In the genomic region with DNA sequence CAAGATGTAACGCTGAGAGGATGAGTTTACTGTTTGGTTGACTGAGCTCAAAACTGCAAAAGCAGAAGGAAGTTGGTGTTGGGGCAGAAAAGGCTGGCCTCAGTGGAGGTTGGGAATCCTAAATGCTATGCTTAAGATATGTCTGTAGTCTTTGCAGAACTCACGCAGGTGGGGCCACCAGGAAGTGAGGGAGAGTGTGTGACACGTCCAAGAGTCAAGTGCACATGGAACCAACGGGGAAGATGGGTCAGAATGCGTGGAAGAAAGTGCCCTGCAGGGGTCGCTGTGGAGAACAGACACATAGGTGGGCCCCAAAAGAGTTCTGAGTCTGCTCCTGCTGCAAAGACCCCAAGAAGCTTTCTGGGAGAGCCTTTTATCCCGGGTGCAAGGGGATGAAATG, we compare ENCODE assay signal across 9 mouse cellular contexts.
DNase-seq lines count a peak whose midpoint lies in the region; ATAC-seq and TF ChIP-seq lines count a peak whose summit lies in the region.
"Had no signal": no experiment of that assay in that cellular context is flagged by ENCODE, and none has a peak within 500 bp of the region (broad histone marks: within the 10 kb centered on the region; RNA-seq: fewer than 3 reads in every experiment).

No protein-coding gene starts in this region.

- H3K9me3 ChIP-seq in forebrain, postnatal 0 days (ENCODE audit: low read length): no peaks in the 10 kb centered on the region
- H3K9me3 ChIP-seq: neural tube, embryonic 13.5 days had no signal

- no peak overlapping the region for H3K27ac ChIP-seq in heart, adult 2 months
- H3K27ac ChIP-seq in olfactory bulb, adult 2 months (ENCODE audit: insufficient read depth, low read depth, low read length): 0 out of 2 replicates have a peak overlapping the region, but pooled peaks have one; percentile 5
- no peak overlapping the region for H3K27ac ChIP-seq in forebrain, postnatal 0 days (ENCODE audit: low read depth, low read length)
- H3K27ac ChIP-seq: neural tube, embryonic 13.5 days had no signal

- H3K79me2 ChIP-seq in heart, adult 2 months (replicated peaks; ENCODE audit: control insufficient read depth, insufficient read depth, low read length): no peaks in the 10 kb centered on the region

- no peaks in the 10 kb centered on the region for H3K27me3 ChIP-seq in heart, adult 2 months (ENCODE audit: control insufficient read depth, insufficient read depth, low read length)
- H3K27me3 ChIP-seq in forebrain, postnatal 0 days (ENCODE audit: insufficient read depth, low read length): no peaks in the 10 kb centered on the region
- H3K27me3 ChIP-seq: neural tube, embryonic 13.5 days had no signal

- ATAC-seq in forebrain, postnatal 0 days: no peak

- no peak overlapping the region for H3K4me2 ChIP-seq in forebrain, postnatal 0 days (ENCODE audit: low read depth)
- H3K4me2 ChIP-seq: neural tube, embryonic 13.5 days had no signal

- TF ChIP-seq EP300 in heart, adult 2 months (IDR thresholded peaks at IDR 0.05; ENCODE audit: insufficient read depth, low read depth, low read length): no peak

- peak in 1 of 2 experiments; percentile 8 for DNase-seq in heart, adult 2 months
- DNase-seq in heart, postnatal 36 days: no peak
- DNase-seq in CD4-positive helper T cell, adult 2 months (ENCODE audit: low read depth, low spot score): peak; percentile 46
- DNase-seq in c-Kit-positive CD71-positive TER-119-positive erythroid progenitor cells, embryonic 14.5 days (ENCODE audit: low spot score): peak; percentile 29
- no peak for DNase-seq in right cerebral cortex, postnatal 25 days
- no peak for DNase-seq in forebrain, postnatal 0 days
- no peak for DNase-seq in layer of hippocampus, adult 18-20 months (ENCODE audit: low spot score in 2 of 2)

- TF ChIP-seq POLR2A in heart, adult 2 months (IDR thresholded peaks at IDR 0.05; ENCODE audit: insufficient read depth, low read depth, low read length): no peak
- no peak for TF ChIP-seq POLR2A in olfactory bulb, adult 2 months (IDR thresholded peaks at IDR 0.05; ENCODE audit: insufficient read depth, low read depth, low read length)

- H3K9ac ChIP-seq in heart, adult 2 months (ENCODE audit: low read depth, low read length): no peak overlapping the region
- no peak overlapping the region for H3K9ac ChIP-seq in forebrain, postnatal 0 days
- H3K9ac ChIP-seq: neural tube, embryonic 13.5 days had no signal

- no peaks in the 10 kb centered on the region for H3K4me1 ChIP-seq in heart, adult 2 months (ENCODE audit: control insufficient read depth, insufficient read depth, low read length)
- peaks cover 11% of the 10 kb centered on the region for H3K4me1 ChIP-seq in olfactory bulb, adult 2 months (ENCODE audit: control insufficient read depth, insufficient read depth, low read length)
- H3K4me1 ChIP-seq in forebrain, postnatal 0 days (ENCODE audit: insufficient read depth): no peaks in the 10 kb centered on the region

- whole genome bisulfite sequencing in heart, adult 2 months: 55% methylated on average over 7 of the region's 7 CpGs
- 78% methylated on average over 7 of the region's 7 CpGs for WGBS in olfactory bulb, adult 2 months
- WGBS in forebrain, postnatal 0 days: 71% methylated on average over 7 of the region's 7 CpGs

- intact Hi-C loops in heart, adult 2 months (cut with DNase I): no loop called here
- intact Hi-C loops in heart, postnatal 36 days (cut with DNase I): no loop called here

- no peaks in the 10 kb centered on the region for H3K36me3 ChIP-seq in heart, adult 2 months (ENCODE audit: control insufficient read depth, insufficient read depth, low read length)
- H3K36me3 ChIP-seq in forebrain, postnatal 0 days (ENCODE audit: insufficient read depth): no peaks in the 10 kb centered on the region
- H3K36me3 ChIP-seq: neural tube, embryonic 13.5 days had no signal

- H3K4me3 ChIP-seq in heart, adult 2 months: no peak overlapping the region
- H3K4me3 ChIP-seq in olfactory bulb, adult 2 months (ENCODE audit: insufficient read depth, low read depth, low read length): no peak overlapping the region
- H3K4me3 ChIP-seq in forebrain, postnatal 0 days (ENCODE audit: low read depth, low read length): no peak overlapping the region
- H3K4me3 ChIP-seq: neural tube, embryonic 13.5 days had no signal

- peak; percentile 22; the same call in 1 of the 2 replicates for TF ChIP-seq CTCF in heart, adult 2 months (IDR thresholded peaks at IDR 0.05)
- no peak for TF ChIP-seq CTCF in olfactory bulb, adult 2 months (IDR thresholded peaks at IDR 0.05; ENCODE audit: insufficient read depth, low read depth, low read length)
- no peak for TF ChIP-seq CTCF in forebrain, postnatal 0 days (IDR thresholded peaks at IDR 0.05; ENCODE audit: low read depth)

Comparison
In these comparisons a context has a peak if more than half of its experiments do, and no peak if none do; other contexts are left out.
1. DNase-seq: peak in CD4-positive helper T cell, adult 2 months (single experiment) and c-Kit-positive CD71-positive TER-119-positive erythroid progenitor cells, embryonic 14.5 days (single experiment); none in heart, postnatal 36 days (0 of 2), right cerebral cortex, postnatal 25 days (single experiment), forebrain, postnatal 0 days (single experiment) and layer of hippocampus, adult 18-20 months (0 of 2).